Mouse (Mus musculus): ENCODE data around the gene Frem3. TPM values are rescaled to one million over a fixed set of nuclear protein-coding genes. Genes with fewer than 3 reads are reported as not detected.

The Frem3 gene
- not detected for polyA plus RNA-seq (2012; fragmentation: generic; extraction: Trizol)

DNA sequence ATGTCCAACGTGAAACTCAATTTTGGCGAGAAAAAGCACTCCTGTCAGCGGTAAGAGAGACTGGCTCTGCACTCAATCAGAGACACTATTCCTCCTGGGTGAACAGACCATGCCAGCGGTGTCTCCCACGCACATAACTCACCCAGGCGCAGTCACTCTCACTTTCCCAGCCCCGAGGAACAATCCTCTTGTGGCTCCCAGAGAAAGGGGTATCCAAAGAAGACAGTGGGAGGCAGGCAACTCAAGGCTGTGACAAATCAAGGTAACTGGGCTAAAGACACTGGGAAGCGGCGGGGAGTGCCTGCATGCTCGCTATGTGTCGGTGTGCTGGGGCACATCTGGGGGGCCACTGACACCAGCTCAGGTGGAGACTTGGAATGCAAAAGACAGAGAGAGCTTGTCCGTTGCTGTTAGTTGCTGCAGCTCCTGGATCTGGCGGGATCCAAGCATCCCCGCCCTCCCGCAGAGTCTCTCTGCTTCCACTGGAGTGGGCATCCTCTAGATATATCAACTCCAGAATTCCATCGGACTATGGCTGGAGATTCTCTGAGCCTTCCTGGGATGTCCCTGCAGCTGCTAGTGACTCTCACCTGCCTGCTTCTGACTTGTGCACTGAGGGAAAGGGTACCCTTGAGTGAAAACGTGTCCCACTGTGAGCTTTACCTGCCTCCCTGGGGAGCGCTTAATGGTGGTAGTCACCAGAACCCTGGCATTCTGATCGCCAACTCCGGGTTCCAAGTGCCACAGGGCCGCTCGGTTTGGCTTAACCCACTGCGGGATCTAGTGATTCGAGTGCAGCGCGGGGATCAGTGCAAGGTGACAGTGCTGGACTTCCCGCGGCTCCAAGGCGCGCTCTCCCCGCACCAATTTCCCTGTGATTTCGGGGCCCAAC is at the start of gene Frem3:
Gene Frem3, plus strand, starts transcription at position 532 of the 892 bp plus-strand sequence.
- Histone ChIP-seq H3K4me3 (no peak within 1 kb of the TSS), H3K79me2 (ENCODE audit: control insufficient read depth, insufficient read depth) (no peaks in the 10 kb centered on the region), H3K36me3 (ENCODE audit: control insufficient read depth, insufficient read depth) (no peaks in the 10 kb centered on the region), H3K4me2 (ENCODE audit: low read depth) (no peak within 1 kb of the TSS), H3K27me3 (ENCODE audit: control insufficient read depth, insufficient read depth, insufficient read length) (peaks cover 12% of the 10 kb centered on the region), H3ac (ENCODE audit: control insufficient read depth, insufficient read length) (no peak within 1 kb of the TSS)
- TF ChIP-seq SRF (IDR thresholded peaks at IDR 0.05; ENCODE audit: control insufficient read depth, insufficient read length, low read depth) (no peak), POLR2AphosphoS2 (IDR thresholded peaks at IDR 0.05; ENCODE audit: insufficient read length, low read depth) (no peak), TCF3 (IDR thresholded peaks at IDR 0.05; ENCODE audit: insufficient read length, low read depth) (no peak), MAX (IDR thresholded peaks at IDR 0.05; ENCODE audit: low read depth) (no peak), TCF12 (IDR thresholded peaks at IDR 0.05; ENCODE audit: insufficient read depth, poor library complexity, severe bottlenecking) (no peak), POLR2A (IDR thresholded peaks at IDR 0.05; ENCODE audit: insufficient read length, low read depth) (no peak), CEBPB (IDR thresholded peaks at IDR 0.05; ENCODE audit: insufficient read depth, poor library complexity, severe bottlenecking) (no peak), MYOG (IDR thresholded peaks at IDR 0.05; ENCODE audit: control insufficient read depth in 1 of 3, insufficient read depth in 1 of 3, insufficient read length in 2 of 3, low read depth in 2 of 3) (no peak), REST (IDR thresholded peaks at IDR 0.05; ENCODE audit: insufficient read depth, insufficient read length) (no peak), MYOD1 (IDR thresholded peaks at IDR 0.05; ENCODE audit: control insufficient read depth in 1 of 3, insufficient read length in 2 of 3, low read depth in 2 of 3) (no peak), E2F4 (IDR thresholded peaks at IDR 0.05; ENCODE audit: insufficient read depth) (no peak), USF1 (IDR thresholded peaks at IDR 0.05; ENCODE audit: low read depth) (no peak)

DNA sequence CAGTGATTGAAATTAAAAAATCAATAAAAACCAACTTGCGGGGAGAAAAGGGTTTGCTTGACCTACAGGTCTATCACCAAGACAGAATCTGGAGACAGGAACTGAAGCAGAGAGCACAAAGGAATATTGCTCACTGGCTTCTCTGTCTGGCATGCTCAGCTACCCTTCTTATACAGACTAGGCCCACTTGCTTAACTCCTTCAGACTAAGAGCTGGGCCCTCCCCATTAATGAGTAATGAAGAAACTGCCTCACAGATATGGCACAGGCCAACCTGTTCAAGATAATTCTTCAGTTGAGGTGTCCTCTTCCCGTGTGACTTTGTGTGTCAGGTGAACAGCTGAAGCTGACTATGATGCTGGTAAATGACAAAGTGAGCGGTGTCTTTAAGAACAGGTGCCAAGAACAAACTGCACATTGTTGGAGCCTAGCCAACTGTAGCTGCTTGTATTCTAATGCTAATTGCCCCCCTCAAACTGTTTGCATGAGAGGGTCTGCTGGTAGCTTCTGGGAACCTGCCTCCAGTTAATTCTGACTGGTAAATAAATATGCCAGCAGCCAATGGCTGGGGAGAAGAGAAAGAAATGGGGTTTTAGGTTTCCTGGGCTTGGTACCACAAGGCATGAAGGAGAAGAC is 46.6 kb upstream of the Frem3 start:
- H3K36me3 ChIP-seq (ENCODE audit: control insufficient read depth, insufficient read depth) = no peaks in the 10 kb centered on the region
- TF ChIP-seq MAX (IDR thresholded peaks at IDR 0.05; ENCODE audit: low read depth) (no peak), SRF (IDR thresholded peaks at IDR 0.05; ENCODE audit: control insufficient read depth, insufficient read length, low read depth) (no peak), TCF12 (IDR thresholded peaks at IDR 0.05; ENCODE audit: insufficient read depth, poor library complexity, severe bottlenecking) (no peak), POLR2A (IDR thresholded peaks at IDR 0.05; ENCODE audit: insufficient read length, low read depth) (no peak), CEBPB (IDR thresholded peaks at IDR 0.05; ENCODE audit: insufficient read depth, poor library complexity, severe bottlenecking) (no peak), POLR2AphosphoS2 (IDR thresholded peaks at IDR 0.05; ENCODE audit: insufficient read length, low read depth) (no peak), MYOD1 (IDR thresholded peaks at IDR 0.05; ENCODE audit: control insufficient read depth in 1 of 3, insufficient read length in 2 of 3, low read depth in 2 of 3) (no peak), REST (IDR thresholded peaks at IDR 0.05; ENCODE audit: insufficient read depth, insufficient read length) (no peak), MYOG (IDR thresholded peaks at IDR 0.05; ENCODE audit: control insufficient read depth in 1 of 3, insufficient read depth in 1 of 3, insufficient read length in 2 of 3, low read depth in 2 of 3) (no peak), TCF3 (IDR thresholded peaks at IDR 0.05; ENCODE audit: insufficient read length, low read depth) (no peak), E2F4 (IDR thresholded peaks at IDR 0.05; ENCODE audit: insufficient read depth) (no peak), USF1 (IDR thresholded peaks at IDR 0.05; ENCODE audit: low read depth) (no peak)
- no peak overlapping the region for H3K4me2 ChIP-seq (ENCODE audit: low read depth)
- no peak overlapping the region for H3ac ChIP-seq (ENCODE audit: control insufficient read depth, insufficient read length)
- H3K27me3 ChIP-seq (ENCODE audit: control insufficient read depth, insufficient read depth, insufficient read length) = no peaks in the 10 kb centered on the region
- H3K79me2 ChIP-seq (ENCODE audit: control insufficient read depth, insufficient read depth) = no peaks in the 10 kb centered on the region
- H3K4me3 ChIP-seq = no peak overlapping the region

DNA sequence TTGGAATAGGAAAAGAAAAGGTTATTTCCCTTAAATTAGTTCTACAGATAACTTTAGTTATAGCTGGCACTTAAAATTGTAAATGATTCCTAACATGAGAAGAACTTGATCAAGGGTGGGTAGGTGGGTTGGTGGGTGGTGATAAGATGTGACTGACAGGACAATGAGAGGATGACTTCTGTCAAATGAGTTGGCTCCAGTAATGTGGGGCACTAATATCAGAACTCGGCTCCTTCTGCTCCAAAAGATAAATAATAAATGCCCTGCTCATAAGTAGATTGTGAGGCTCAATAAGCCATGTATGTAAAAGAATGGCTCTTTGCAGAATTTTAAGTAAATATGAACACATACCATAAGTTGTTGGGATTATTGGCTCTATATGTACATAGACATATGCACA is 43.4 kb upstream of the Frem3 start:
- Histone ChIP-seq H3K79me2 (ENCODE audit: control insufficient read depth, insufficient read depth) (no peaks in the 10 kb centered on the region), H3K36me3 (ENCODE audit: control insufficient read depth, insufficient read depth) (no peaks in the 10 kb centered on the region), H3K4me2 (ENCODE audit: low read depth) (no peak overlapping the region), H3ac (ENCODE audit: control insufficient read depth, insufficient read length) (no peak overlapping the region), H3K27me3 (ENCODE audit: control insufficient read depth, insufficient read depth, insufficient read length) (no peaks in the 10 kb centered on the region), H3K4me3 (no peak overlapping the region)
- no peak for TF ChIP-seq SRF (IDR thresholded peaks at IDR 0.05; ENCODE audit: control insufficient read depth, insufficient read length, low read depth)
- TF ChIP-seq MYOG (IDR thresholded peaks at IDR 0.05; ENCODE audit: control insufficient read depth in 1 of 3, insufficient read depth in 1 of 3, insufficient read length in 2 of 3, low read depth in 2 of 3) = no peak
- no peak for TF ChIP-seq POLR2A (IDR thresholded peaks at IDR 0.05; ENCODE audit: insufficient read length, low read depth)
- no peak for TF ChIP-seq MAX (IDR thresholded peaks at IDR 0.05; ENCODE audit: low read depth)
- no peak for TF ChIP-seq POLR2AphosphoS2 (IDR thresholded peaks at IDR 0.05; ENCODE audit: insufficient read length, low read depth)
- no peak for TF ChIP-seq E2F4 (IDR thresholded peaks at IDR 0.05; ENCODE audit: insufficient read depth)
- TF ChIP-seq MYOD1 (IDR thresholded peaks at IDR 0.05; ENCODE audit: control insufficient read depth in 1 of 3, insufficient read length in 2 of 3, low read depth in 2 of 3) = no peak
- no peak for TF ChIP-seq USF1 (IDR thresholded peaks at IDR 0.05; ENCODE audit: low read depth)
- no peak for TF ChIP-seq REST (IDR thresholded peaks at IDR 0.05; ENCODE audit: insufficient read depth, insufficient read length)
- TF ChIP-seq CEBPB (IDR thresholded peaks at IDR 0.05; ENCODE audit: insufficient read depth, poor library complexity, severe bottlenecking) = no peak
- no peak for TF ChIP-seq TCF3 (IDR thresholded peaks at IDR 0.05; ENCODE audit: insufficient read length, low read depth)
- TF ChIP-seq TCF12 (IDR thresholded peaks at IDR 0.05; ENCODE audit: insufficient read depth, poor library complexity, severe bottlenecking) = no peak

- H3K36me3 ChIP-seq (ENCODE audit: control insufficient read depth, insufficient read depth) = no peaks in the 10 kb centered on the region
- H3K4me3 ChIP-seq = no peak overlapping the region
- H3K27me3 ChIP-seq (ENCODE audit: control insufficient read depth, insufficient read depth, insufficient read length) = no peaks in the 10 kb centered on the region
- no peak overlapping the region for H3ac ChIP-seq (ENCODE audit: control insufficient read depth, insufficient read length)
- no peak overlapping the region for H3K4me2 ChIP-seq (ENCODE audit: low read depth)
- TF ChIP-seq TCF3 (IDR thresholded peaks at IDR 0.05; ENCODE audit: insufficient read length, low read depth) (no peak), MAX (IDR thresholded peaks at IDR 0.05; ENCODE audit: low read depth) (no peak), USF1 (IDR thresholded peaks at IDR 0.05; ENCODE audit: low read depth) (no peak), MYOG (IDR thresholded peaks at IDR 0.05; ENCODE audit: control insufficient read depth in 1 of 3, insufficient read depth in 1 of 3, insufficient read length in 2 of 3, low read depth in 2 of 3) (no peak), TCF12 (IDR thresholded peaks at IDR 0.05; ENCODE audit: insufficient read depth, poor library complexity, severe bottlenecking) (no peak), POLR2AphosphoS2 (IDR thresholded peaks at IDR 0.05; ENCODE audit: insufficient read length, low read depth) (no peak), POLR2A (IDR thresholded peaks at IDR 0.05; ENCODE audit: insufficient read length, low read depth) (no peak), CEBPB (IDR thresholded peaks at IDR 0.05; ENCODE audit: insufficient read depth, poor library complexity, severe bottlenecking) (no peak), MYOD1 (IDR thresholded peaks at IDR 0.05; ENCODE audit: control insufficient read depth in 1 of 3, insufficient read length in 2 of 3, low read depth in 2 of 3) (no peak), REST (IDR thresholded peaks at IDR 0.05; ENCODE audit: insufficient read depth, insufficient read length) (no peak), E2F4 (IDR thresholded peaks at IDR 0.05; ENCODE audit: insufficient read depth) (no peak), SRF (IDR thresholded peaks at IDR 0.05; ENCODE audit: control insufficient read depth, insufficient read length, low read depth) (no peak)
- no peaks in the 10 kb centered on the region for H3K79me2 ChIP-seq (ENCODE audit: control insufficient read depth, insufficient read depth)
Observed at GRCm38 (mm10) chr8:80568243-80568995, 42.5 kb upstream of the Frem3 start.

All from myocyte (in vitro differentiated cells).